Mouse (Mus musculus): Measurements from ENCODE around the gene Tpm3. TPM values are rescaled to one million over a fixed set of nuclear protein-coding genes. Genes with fewer than 3 reads are reported as not detected.

Gene Tpm3
- total and polyA plus RNA-seq, 3 experiments = 309 to 810 (median 448) TPM

DNA sequence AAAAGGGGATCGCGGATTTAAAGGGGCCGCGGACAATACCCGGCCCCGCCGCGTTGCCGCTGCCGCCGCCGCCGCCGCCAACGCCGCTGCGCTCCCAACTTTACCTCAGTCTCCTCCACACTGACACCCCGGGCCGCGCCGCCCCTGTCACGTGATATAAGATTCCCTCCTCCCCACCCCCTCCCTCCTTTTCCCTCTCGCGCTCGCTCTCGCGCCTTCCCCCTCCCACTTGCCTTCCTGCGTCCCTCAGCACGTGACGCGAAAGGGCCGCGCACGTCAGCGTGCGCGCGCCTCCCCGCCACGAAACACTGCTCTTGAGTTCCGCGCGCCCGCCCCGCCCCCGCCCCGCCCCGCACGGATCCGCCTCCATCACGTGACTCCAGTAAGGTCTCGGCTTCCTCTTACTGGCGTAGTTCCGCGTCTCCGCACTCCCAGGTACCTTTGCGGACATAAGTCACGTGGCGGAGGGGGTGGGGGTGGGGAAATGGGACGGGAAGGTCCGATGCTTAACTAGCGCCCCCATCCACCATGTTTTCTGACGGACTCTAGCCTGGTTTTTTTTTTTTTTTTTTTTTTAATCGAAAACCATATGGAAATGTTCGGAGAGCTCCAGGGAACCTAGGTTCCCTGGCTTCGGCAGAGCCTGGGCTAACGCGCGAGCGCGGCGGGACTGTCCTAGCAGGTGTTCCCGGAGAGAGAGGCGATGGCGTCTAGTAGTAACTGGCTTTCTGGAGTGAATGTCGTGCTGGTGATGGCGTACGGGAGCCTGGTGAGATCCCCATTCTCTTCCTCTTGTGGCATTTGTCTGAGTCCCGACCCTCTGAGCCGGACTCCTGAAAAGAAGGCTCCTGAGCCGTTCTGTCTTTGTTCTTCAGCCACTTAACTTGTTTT lies 19.9 kb upstream of the Tpm3 start, which contains the start of gene Ubap2l (continued):
- TF ChIP-seq USF1 (IDR thresholded peaks at IDR 0.05; ENCODE audit: low read depth, low read length) = peak; percentile 93
- no peak for TF ChIP-seq E2F4 (IDR thresholded peaks at IDR 0.05; ENCODE audit: insufficient replicate concordance, low read depth, low read length)
- peak; percentile 62 for TF ChIP-seq MYC (IDR thresholded peaks at IDR 0.05; ENCODE audit: low read depth, low read length)
- TF ChIP-seq IRF4 (IDR thresholded peaks at IDR 0.05; ENCODE audit: low read depth, low read length) = peak; percentile 41
- TF ChIP-seq ETS1 (conservative IDR thresholded peaks at IDR 0.05; ENCODE audit: low read depth, low read length) = peak; percentile 50; the same call in 1 of the 2 replicates
- no peak for TF ChIP-seq UBTF (IDR thresholded peaks at IDR 0.05; ENCODE audit: low read depth, low read length)

DNA sequence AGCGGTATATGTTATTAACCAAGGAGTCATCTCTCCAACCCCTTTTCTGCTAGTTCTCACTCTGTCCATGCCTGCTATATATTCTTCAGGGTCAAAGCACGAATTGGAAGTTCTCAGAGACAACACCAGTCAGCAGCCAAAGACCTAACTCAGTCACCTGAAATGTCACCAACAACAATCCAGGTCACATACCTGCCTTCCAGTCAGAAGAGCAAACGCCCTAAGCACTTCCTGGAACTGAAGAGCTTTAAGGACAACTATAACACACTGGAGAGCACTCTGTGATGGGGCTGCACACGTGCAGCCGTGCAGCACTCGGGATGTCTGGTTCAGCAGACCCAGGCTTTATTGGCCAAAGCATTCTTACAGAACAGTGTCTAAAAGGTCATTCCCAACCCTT lies 10.9 kb upstream of the Tpm3 start:
- Histone ChIP-seq H3K4me1 (ENCODE audit: control insufficient read depth in 1 of 2, insufficient read depth in 2 of 2) (0 out of 4 replicates have a peak, but pooled peaks cover 0 to 1% of the 10 kb centered on the region in 2 experiments), H3K27ac (ENCODE audit: insufficient read depth, low read depth) (no peak overlapping the region), H3K9me3 (replicated peaks; ENCODE audit: low read length) (no peaks in the 10 kb centered on the region), H3K4me2 (ENCODE audit: insufficient read depth, low read depth, poor library complexity, severe bottlenecking) (no peak overlapping the region), H3K9ac (ENCODE audit: insufficient read depth, low read depth) (no peak overlapping the region), H3K36me3 (replicated peaks in 1 of 2; ENCODE audit: control insufficient read depth in 1 of 2, insufficient read depth in 1 of 2, low read length in 1 of 2) (peaks cover 41 to 82% of the 10 kb centered on the region in 2 experiments), H3K4me3 (replicated peaks in 1 of 3; ENCODE audit: low read depth in 2 of 3, low read length in 2 of 3, poor library complexity in 1 of 3) (no peak overlapping the region), H3K27me3 (replicated peaks) (no peaks in the 10 kb centered on the region), H3K79me2 (replicated peaks; ENCODE audit: control insufficient read depth, extremely low read depth, insufficient read depth, poor library complexity, severe bottlenecking) (0 out of 2 replicates have a peak, but pooled peaks cover 3% of the 10 kb centered on the region)
- in situ Hi-C loops (cut with MboI; ENCODE audit: low pct_ligation_motif_present, low pct_unique_long_range_greater_than_20kb, low sequenced_read_pairs) = no loop called here
- TF ChIP-seq RAD21 (IDR thresholded peaks at IDR 0.05; ENCODE audit: low read depth, low read length) (no peak), RCOR1 (conservative IDR thresholded peaks at IDR 0.05; ENCODE audit: low read depth, low read length) (no peak), MEF2A (IDR thresholded peaks at IDR 0.05; ENCODE audit: borderline replicate concordance, low read depth, low read length) (no peak), JUND (conservative IDR thresholded peaks at IDR 0.05; ENCODE audit: low read depth, low read length) (no peak), POLR2A (IDR thresholded peaks at IDR 0.05; ENCODE audit: low read depth, low read length) (no peak), MAX (IDR thresholded peaks at IDR 0.05; ENCODE audit: low read length) (no peak), MYC (IDR thresholded peaks at IDR 0.05; ENCODE audit: low read depth, low read length) (no peak), CTCF (conservative IDR thresholded peaks at IDR 0.05 in 1 of 2, IDR thresholded peaks at IDR 0.05 in 1 of 2; ENCODE audit: low read depth in 2 of 2, low read length in 2 of 2) (no peak), USF2 (conservative IDR thresholded peaks at IDR 0.05; ENCODE audit: low read depth, low read length) (no peak), NELFE (IDR thresholded peaks at IDR 0.05; ENCODE audit: low read depth, low read length) (no peak), JUN (IDR thresholded peaks at IDR 0.05; ENCODE audit: insufficient read depth, low read depth, low read length) (no peak), SIN3A (IDR thresholded peaks at IDR 0.05; ENCODE audit: low read length) (no peak), NRF1 (IDR thresholded peaks at IDR 0.05; ENCODE audit: low read depth, low read length) (no peak), SMC3 (IDR thresholded peaks at IDR 0.05; ENCODE audit: low read depth, low read length) (no peak), TCF12 (IDR thresholded peaks at IDR 0.05; ENCODE audit: low read depth, low read length) (no peak), ZNF384 (IDR thresholded peaks at IDR 0.05; ENCODE audit: low read depth, low read length) (no peak)
- dilution Hi-C loops (cut with MboI; ENCODE audit: extremely low pct_ligation_motif_present, extremely low pct_unique_long_range_greater_than_20kb, low sequenced_read_pairs) = no loop called here
- DNase-seq (ENCODE audit: extremely low read depth) = no peak

All from CH12.LX (cell line).